Mouse (Mus musculus) heart, embryonic 10.5 days (tissue): ENCODE data around the gene Tlx1. TPM values are rescaled to one million over a fixed set of nuclear protein-coding genes. Genes with fewer than 3 reads are reported as not detected.
A peak's percentile ranks its signal among the peaks of the same experiment; 100 is the strongest.

Experiments
- DNase-seq: peaks from one replicate; pipeline ENCODE4 v3.0.0-alpha.2; 2017; ENCODE audit warnings: low spot score
- H3K27ac ChIP-seq: fragments of 300-500 bp; sonication (generic); 2 replicates; pipeline ENCODE4 v1.5.1; 2016; ENCODE audit warnings: mild to moderate bottlenecking
- H3K27me3 ChIP-seq: fragments of 300-500 bp; sonication (generic); 2 replicates; pipeline ENCODE4 v1.6.1; 2016; ENCODE audit warnings: mild to moderate bottlenecking; ENCODE audit not compliant: poor library complexity, insufficient read depth, severe bottlenecking
- H3K36me3 ChIP-seq: fragments of 300-500 bp; sonication (generic); 2 replicates; pipeline ENCODE4 v1.6.1; 2016; ENCODE audit warnings: mild to moderate bottlenecking, moderate library complexity
- H3K4me1 ChIP-seq: fragments of 300-500 bp; sonication (generic); 2 replicates; pipeline ENCODE4 v1.6.1; 2016; ENCODE audit warnings: mild to moderate bottlenecking
- H3K4me3 ChIP-seq: fragments of 300-500 bp; sonication (generic); 2 replicates; pipeline ENCODE4 v1.5.1; 2016; ENCODE audit warnings: mild to moderate bottlenecking, moderate library complexity
- H3K9me3 ChIP-seq: fragments of 300-500 bp; sonication (generic); 2 replicates; pipeline ENCODE4 v1.6.1; 2016; ENCODE audit warnings: mild to moderate bottlenecking, moderate library complexity
- WGBS: fragments of 180-500 bp; shearing (Covaris S2); methylation state at CpG from one replicate; pipeline ENCODE4 v1.1.7; 2016; 5-methylcytosine and 5-hydroxymethylcytosine counted together
- polyA plus RNA-seq: library from polyadenylated mRNA; unstranded; fragments of >200 nt; fragmentation: Nextera tagmentation; extraction: Ambion mirVana; gene quantifications from 2 replicates; pipeline ENCODE4 v1.2.1, GENCODE M21; 2016

The Tlx1 gene
- polyA plus RNA-seq, 1 experiment from 2014 or later = 4.1 TPM

- no peak for DNase-seq
- Histone ChIP-seq H3K36me3 (no peaks in the 10 kb centered on the region), H3K4me1 (peaks cover 18% of the 10 kb centered on the region), H3K4me3 (peak overlapping the region; percentile 31; the same call in 1 of the 2 replicates), H3K9me3 (no peaks in the 10 kb centered on the region), H3K27ac (no peak overlapping the region), H3K27me3 (peaks cover 100% of the 10 kb centered on the region)
- WGBS = 0% methylated on average over 5 of the region's 5 CpGs
These were observed 10.0 kb downstream of the Tlx1 start for GRCm38 (mm10) chr19:45160523-45160922.

GRCm38 (mm10) chr19:45161093-45161492 is 10.6 kb downstream of the Tlx1 start:
- 2% methylated on average over 12 of the region's 12 CpGs for WGBS
- no peak for DNase-seq
- Histone ChIP-seq H3K27ac (no peak overlapping the region), H3K9me3 (no peaks in the 10 kb centered on the region), H3K4me1 (peaks cover 12% of the 10 kb centered on the region), H3K4me3 (0 out of 2 replicates have a peak overlapping the region, but pooled peaks have one; percentile 31), H3K36me3 (no peaks in the 10 kb centered on the region), H3K27me3 (peaks cover 100% of the 10 kb centered on the region)

DNA sequence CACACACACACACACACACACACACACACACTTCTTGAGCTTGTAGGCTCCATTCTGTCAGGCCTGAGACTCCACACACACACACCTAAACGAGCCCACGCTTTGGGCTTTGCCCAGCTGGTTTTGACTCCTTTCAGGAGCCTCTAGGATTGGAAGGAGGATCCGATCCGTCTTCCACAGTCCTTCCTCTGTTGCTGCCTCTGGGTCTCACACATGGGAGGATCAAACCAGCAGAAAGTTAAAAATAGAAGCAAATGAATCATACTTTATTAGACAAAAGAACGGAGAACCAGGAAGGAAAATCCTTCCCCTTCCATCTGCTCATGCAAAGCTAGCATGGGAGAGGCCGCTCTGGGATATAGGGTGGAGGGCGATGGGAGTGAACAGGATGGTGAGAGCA is 11.7 kb downstream of the Tlx1 start:
- no peak for DNase-seq
- Histone ChIP-seq H3K9me3 (no peaks in the 10 kb centered on the region), H3K36me3 (no peaks in the 10 kb centered on the region), H3K4me3 (no peak overlapping the region), H3K27ac (no peak overlapping the region), H3K27me3 (peaks cover 100% of the 10 kb centered on the region), H3K4me1 (peaks cover 9% of the 10 kb centered on the region; the same call in 1 of the 2 replicates)
- WGBS = 45% methylated on average over 7 of the region's 7 CpGs

DNA sequence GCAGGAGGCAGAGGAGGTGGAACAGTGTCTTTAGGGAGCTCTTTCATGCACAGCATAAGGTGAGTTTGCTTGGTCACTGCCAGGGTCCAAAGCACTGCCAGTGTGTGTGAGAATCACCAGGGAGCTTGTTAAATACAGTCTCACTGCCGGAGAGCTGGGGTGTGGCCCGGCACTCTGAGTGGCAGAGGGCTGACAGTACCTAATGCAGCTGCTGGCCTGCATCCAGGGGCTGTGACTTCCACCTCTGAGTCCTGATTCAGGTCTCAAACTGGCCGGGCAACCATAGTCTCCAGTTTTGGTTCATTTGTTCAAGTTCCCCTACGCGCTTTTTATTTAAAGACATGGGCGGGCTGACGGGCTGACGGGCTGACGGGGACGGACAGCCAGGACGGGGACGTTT is 12.4 kb downstream of the Tlx1 start:
- 6% methylated on average over 12 of the region's 12 CpGs for WGBS
- Histone ChIP-seq H3K27me3 (peaks cover 100% of the 10 kb centered on the region), H3K27ac (no peak overlapping the region), H3K36me3 (no peaks in the 10 kb centered on the region), H3K4me1 (peaks cover 9% of the 10 kb centered on the region; the same call in 1 of the 2 replicates), H3K9me3 (no peaks in the 10 kb centered on the region), H3K4me3 (no peak overlapping the region)
- no peak for DNase-seq

DNA sequence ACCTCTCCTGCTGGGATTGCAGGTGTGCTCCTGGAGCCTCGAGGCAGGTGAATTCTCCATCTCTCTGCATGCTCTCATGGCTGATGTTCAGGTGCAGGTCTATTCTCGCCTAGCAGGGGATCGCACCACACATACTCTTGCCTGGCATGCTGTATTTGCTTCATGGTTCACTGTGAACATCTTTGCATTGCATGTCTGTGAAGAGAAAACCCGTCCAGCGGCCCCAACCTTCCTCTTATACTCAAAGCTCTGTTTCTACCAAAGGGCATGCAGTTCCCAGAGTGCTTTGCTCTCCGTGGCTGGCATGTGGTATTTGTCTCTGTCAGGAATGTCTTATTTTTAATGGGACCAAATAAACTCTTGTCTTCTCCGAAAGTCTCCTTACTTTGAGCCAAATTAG is 20.0 kb downstream of the Tlx1 start:
- Histone ChIP-seq H3K36me3 (no peaks in the 10 kb centered on the region), H3K9me3 (no peaks in the 10 kb centered on the region), H3K27ac (no peak overlapping the region), H3K4me1 (no peaks in the 10 kb centered on the region), H3K4me3 (no peak overlapping the region), H3K27me3 (peaks cover 61% of the 10 kb centered on the region)
- DNase-seq = no peak
- WGBS = 70% methylated on average over 7 of the region's 7 CpGs

DNA sequence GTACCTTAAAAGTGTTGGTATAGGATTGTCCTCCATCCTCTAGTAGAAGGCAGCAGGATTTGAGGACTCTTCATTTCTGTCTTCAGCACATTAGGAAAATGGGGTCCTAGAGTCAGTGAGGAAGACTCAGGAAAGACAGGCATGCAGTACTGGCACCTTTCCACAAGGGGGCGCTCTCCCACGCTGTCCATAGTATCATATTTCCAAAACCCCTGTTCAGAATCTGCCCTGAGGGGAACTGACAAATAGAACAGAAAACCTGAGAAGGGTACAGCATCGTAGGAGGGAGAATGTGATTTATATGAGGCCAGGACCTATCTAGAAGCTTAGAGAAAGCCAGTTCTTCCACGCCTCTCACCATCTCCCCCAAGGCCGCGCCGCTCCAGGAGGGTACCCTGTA is 24.3 kb downstream of the Tlx1 start:
- Histone ChIP-seq H3K4me1 (peaks cover 9% of the 10 kb centered on the region; the same call in 1 of the 2 replicates), H3K27me3 (peaks cover 24% of the 10 kb centered on the region), H3K36me3 (no peaks in the 10 kb centered on the region), H3K9me3 (no peaks in the 10 kb centered on the region), H3K27ac (no peak overlapping the region), H3K4me3 (no peak overlapping the region)
- WGBS = 63% methylated on average over 7 of the region's 7 CpGs
- no peak for DNase-seq

DNA sequence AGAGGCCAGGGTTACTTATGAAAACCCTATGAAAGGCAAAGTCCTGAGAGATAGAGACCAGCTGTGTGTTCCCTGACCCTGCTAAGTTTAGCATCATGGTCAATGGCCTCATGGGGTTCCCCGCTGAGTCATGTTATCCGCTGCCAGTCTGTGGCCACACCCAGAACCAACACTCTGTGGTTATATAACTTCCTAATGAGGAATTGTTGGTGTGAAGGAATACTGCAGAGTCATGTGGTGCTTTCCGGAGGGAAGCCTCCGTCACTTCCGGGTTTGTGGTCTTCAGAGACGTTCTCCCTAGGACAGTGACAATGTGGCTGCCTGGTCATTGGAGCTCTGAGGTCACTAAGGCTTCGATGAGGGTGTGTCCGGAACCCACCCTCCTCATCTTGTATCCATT is 25.8 kb downstream of the Tlx1 start:
- H3K4me1 ChIP-seq = peaks cover 9% of the 10 kb centered on the region; the same call in 1 of the 2 replicates
- H3K4me3 ChIP-seq = no peak overlapping the region
- H3K27me3 ChIP-seq = peaks cover 19% of the 10 kb centered on the region
- H3K9me3 ChIP-seq = no peaks in the 10 kb centered on the region
- no peak for DNase-seq
- no peaks in the 10 kb centered on the region for H3K36me3 ChIP-seq
- 62% methylated on average over 8 of the region's 8 CpGs for WGBS
- H3K27ac ChIP-seq = no peak overlapping the region

DNA sequence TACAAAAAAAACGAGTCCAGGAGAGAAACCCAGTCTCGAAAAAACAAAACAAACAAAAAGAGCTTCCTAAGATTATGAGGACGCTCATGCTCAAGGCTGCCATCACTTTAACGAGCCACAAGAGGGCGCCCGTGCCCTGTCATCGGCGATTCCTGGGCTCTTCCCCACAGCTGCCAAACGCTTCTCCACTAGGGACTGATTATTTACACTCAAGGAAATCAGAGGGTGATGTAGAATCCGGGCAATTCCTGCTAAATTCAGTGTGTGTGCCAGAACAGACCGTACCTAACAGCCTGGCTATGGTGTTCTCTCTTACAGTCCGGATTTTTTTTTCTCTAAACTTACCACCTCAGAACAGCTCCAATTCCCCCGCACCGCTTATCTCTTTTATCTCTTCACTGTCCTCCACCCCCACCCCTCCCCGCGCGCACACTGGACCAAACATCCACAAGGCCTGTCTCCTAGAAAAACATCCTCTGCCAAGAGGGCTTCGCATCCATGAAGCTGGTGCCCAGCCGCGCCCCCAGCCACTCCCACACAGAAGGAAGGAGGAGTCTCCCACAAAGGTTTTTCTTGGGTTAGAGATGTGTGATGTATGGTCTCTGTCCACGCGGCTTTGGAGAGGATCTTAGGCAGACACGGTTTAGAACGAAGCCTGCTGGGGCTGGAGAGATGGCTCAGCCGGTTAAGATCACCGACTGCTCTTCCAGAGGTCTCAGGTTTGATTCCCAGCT is 26.7 kb downstream of the Tlx1 start:
- H3K27ac ChIP-seq = no peak overlapping the region
- H3K36me3 ChIP-seq = no peaks in the 10 kb centered on the region
- H3K9me3 ChIP-seq = no peaks in the 10 kb centered on the region
- peaks cover 9% of the 10 kb centered on the region; the same call in 1 of the 2 replicates for H3K4me1 ChIP-seq
- H3K27me3 ChIP-seq = peaks cover 10% of the 10 kb centered on the region; the same call in 1 of the 2 replicates
- 19% methylated on average over 26 of the region's 26 CpGs for WGBS
- H3K4me3 ChIP-seq = peak overlapping the region; percentile 31
- no peak for DNase-seq

- 72% methylated on average over 4 of the region's 4 CpGs for WGBS
- H3K27me3 ChIP-seq = no peaks in the 10 kb centered on the region
- H3K36me3 ChIP-seq = no peaks in the 10 kb centered on the region
- H3K4me3 ChIP-seq = no peak overlapping the region
- H3K4me1 ChIP-seq = peaks cover 9% of the 10 kb centered on the region; the same call in 1 of the 2 replicates
- no peak for DNase-seq
- no peak overlapping the region for H3K27ac ChIP-seq
- no peaks in the 10 kb centered on the region for H3K9me3 ChIP-seq
These were observed 29.0 kb downstream of the Tlx1 start for GRCm38 (mm10) chr19:45179451-45179850.

DNA sequence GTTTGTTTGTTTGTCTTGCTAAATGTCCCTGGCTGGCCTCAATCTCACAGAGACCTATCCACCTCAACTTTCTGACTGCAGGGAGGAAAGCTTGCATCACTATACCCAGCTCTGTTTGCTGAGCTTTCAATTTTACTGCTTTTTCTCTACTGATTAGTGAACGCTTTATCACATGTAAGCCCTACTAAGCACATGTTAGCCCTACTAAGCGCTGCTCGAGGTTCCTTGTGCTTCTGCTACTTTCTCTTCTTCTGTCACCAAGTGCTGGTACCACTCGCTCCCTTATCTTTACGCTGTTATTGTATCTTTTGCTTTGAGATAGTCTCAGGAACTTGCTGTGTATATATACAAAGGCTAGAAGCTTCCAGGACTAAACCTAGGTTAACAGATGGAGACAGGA is 30.0 kb downstream of the Tlx1 start:
- H3K4me1 ChIP-seq = peaks cover 9% of the 10 kb centered on the region; the same call in 1 of the 2 replicates
- H3K9me3 ChIP-seq = no peaks in the 10 kb centered on the region
- H3K36me3 ChIP-seq = no peaks in the 10 kb centered on the region
- H3K4me3 ChIP-seq = no peak overlapping the region
- DNase-seq = no peak
- H3K27ac ChIP-seq = no peak overlapping the region
- no peaks in the 10 kb centered on the region for H3K27me3 ChIP-seq
- 82% methylated on average over 5 of the region's 5 CpGs for WGBS

DNA sequence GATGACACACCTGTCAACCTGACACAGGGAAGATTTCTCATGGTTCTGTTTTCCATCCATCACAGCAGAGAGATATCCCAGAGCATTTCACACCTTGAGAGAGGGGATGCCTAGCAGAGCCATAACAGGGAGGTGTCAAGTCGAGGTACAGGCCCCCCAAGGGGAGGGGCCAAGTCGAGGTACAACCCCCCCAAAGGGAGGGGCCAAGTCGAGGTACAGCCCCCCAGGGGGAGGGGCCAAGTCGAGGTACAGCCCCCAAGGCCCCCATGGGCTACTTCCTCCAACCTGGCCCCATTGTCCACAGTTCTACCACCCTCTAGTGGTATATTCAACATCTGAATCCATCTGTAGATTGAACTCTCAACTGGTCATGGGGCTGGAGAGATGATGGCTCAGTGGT is 44.2 kb downstream of the Tlx1 start:
- WGBS = 49% methylated on average over 4 of the region's 4 CpGs
- DNase-seq = no peak
- H3K9me3 ChIP-seq = peaks cover 13% of the 10 kb centered on the region
- no peaks in the 10 kb centered on the region for H3K36me3 ChIP-seq
- H3K27me3 ChIP-seq = no peaks in the 10 kb centered on the region
- H3K27ac ChIP-seq = no peak overlapping the region
- no peaks in the 10 kb centered on the region for H3K4me1 ChIP-seq
- H3K4me3 ChIP-seq = no peak overlapping the region

- 85% methylated on average over 8 of the region's 8 CpGs for WGBS
- Histone ChIP-seq H3K9me3 (peaks cover 13% of the 10 kb centered on the region), H3K36me3 (no peaks in the 10 kb centered on the region), H3K27ac (no peak overlapping the region), H3K27me3 (no peaks in the 10 kb centered on the region), H3K4me3 (no peak overlapping the region), H3K4me1 (no peaks in the 10 kb centered on the region)
- DNase-seq = no peak
These were observed 46.5 kb downstream of the Tlx1 start for GRCm38 (mm10) chr19:45196967-45197366.

GRCm38 (mm10) chr19:45205311-45206105 is 55.0 kb downstream of the Tlx1 start:
- H3K9me3 ChIP-seq = peaks cover 10% of the 10 kb centered on the region
- H3K27me3 ChIP-seq = peaks cover 34% of the 10 kb centered on the region
- H3K4me1 ChIP-seq = peaks cover 13% of the 10 kb centered on the region
- no peak overlapping the region for H3K27ac ChIP-seq
- no peaks in the 10 kb centered on the region for H3K36me3 ChIP-seq
- no peak overlapping the region for H3K4me3 ChIP-seq
- WGBS = 87% methylated on average over 3 of the region's 3 CpGs
- no peak for DNase-seq
